Mouse (Mus musculus): ENCODE results near the gene Arid1b. TPM values are rescaled to one million over a fixed set of nuclear protein-coding genes. Genes with fewer than 3 reads are reported as not detected.

The Arid1b gene
- polyA plus RNA-seq, 1 experiment from 2014 or later, result 14.8 TPM

DNA sequence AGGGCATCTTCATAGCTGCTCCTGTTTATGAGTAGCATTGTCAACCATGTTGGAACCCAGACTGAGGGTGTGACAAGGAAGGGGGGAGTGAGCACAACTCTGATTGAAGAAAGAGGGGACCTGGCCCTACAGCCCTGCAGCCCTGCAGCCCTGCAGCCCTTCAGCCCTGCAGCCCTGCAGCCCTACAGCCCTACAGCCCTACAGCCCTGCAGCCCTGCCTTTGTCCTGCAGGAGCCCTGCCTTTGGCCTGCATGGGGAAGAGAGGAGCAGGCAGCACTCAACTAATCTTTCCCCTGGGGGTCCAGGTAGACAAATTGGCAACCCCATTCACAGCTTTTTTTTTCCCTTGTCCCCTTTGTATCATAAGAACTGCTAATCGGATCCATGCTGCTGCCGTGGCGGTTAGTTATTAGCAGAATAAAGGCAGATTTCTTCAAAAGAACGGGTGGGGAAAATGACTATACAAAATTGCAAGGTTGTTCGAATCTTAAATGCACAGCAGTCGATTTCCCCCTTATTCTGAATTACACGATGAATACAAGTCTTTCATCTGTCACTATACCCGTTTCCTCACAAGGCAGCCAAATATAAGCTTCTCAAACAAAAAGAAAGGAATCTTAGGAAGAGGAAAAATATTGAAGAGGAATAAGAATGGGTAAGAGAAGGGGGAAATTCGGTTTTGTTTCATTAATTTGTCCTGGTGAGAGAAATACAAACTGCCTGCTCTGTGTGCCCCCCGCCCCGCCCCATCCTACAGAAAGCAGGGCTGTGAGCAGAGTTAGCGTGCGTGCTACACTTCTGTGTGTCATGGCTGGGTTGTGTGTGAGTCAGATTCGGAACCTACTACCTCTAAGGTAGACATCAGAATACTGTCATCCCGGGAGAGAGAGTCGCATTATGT is 260.8 kb downstream of the Arid1b start:
- H3K27ac ChIP-seq, result peak overlapping the region; percentile 35
- no peak overlapping the region for H3K4me2 ChIP-seq (replicated peaks)
- H3K27me3 ChIP-seq, result peaks cover 9% of the 10 kb centered on the region; the same call in 1 of the 2 replicates
- no peaks in the 10 kb centered on the region for H3K9me3 ChIP-seq
- H3K4me1 ChIP-seq (replicated peaks), result peaks cover 31% of the 10 kb centered on the region
- ATAC-seq, result 0 out of 2 replicates have a peak, but pooled peaks have one; percentile 28
- H3K4me3 ChIP-seq (replicated peaks), result no peak overlapping the region
- H3K36me3 ChIP-seq, result no peaks in the 10 kb centered on the region
- H3K9ac ChIP-seq (replicated peaks), result peak overlapping the region; percentile 48; the same call in 1 of the 2 replicates
- WGBS, result 40% methylated on average over 16 of the region's 16 CpGs

- Histone ChIP-seq H3K27me3 (peaks cover 9% of the 10 kb centered on the region; the same call in 1 of the 2 replicates), H3K36me3 (no peaks in the 10 kb centered on the region), H3K4me2 (replicated peaks) (no peak overlapping the region), H3K4me3 (replicated peaks) (no peak overlapping the region), H3K4me1 (replicated peaks) (peaks cover 31% of the 10 kb centered on the region), H3K9me3 (no peaks in the 10 kb centered on the region), H3K9ac (replicated peaks) (no peak overlapping the region), H3K27ac (no peak overlapping the region)
- ATAC-seq, result no peak
- WGBS, result 90% methylated on average over 2 of the region's 2 CpGs
Measured at GRCm38 (mm10) chr17:5255618-5255933, 261.4 kb downstream of the Arid1b start.

DNA sequence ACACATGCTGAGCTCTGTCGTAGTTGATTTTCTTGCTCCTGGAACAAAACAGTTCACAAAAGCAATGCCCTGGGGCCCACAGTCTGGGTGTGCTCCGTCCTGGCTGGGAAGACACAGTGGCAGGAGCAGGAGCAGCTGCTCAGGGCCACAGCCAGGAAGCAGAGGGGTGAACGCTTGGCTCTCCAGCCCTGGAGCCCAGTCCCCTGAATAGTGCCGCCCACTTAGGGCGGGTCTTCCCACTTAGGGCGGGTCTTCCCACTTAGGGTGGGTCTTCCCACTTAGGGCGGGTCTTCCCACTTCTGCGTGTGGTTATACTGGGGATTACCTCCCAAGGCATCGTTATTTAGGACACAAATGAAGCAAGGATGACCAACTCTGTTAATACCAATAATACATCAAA is 264.8 kb downstream of the Arid1b start:
- no peak overlapping the region for H3K27ac ChIP-seq

GRCm38 (mm10) chr17:5261131-5261651 is 267.1 kb downstream of the Arid1b start:
- Histone ChIP-seq H3K27ac (no peak overlapping the region), H3K4me3 (replicated peaks) (no peak overlapping the region), H3K9ac (replicated peaks) (no peak overlapping the region), H3K36me3 (peaks cover 17% of the 10 kb centered on the region; the same call in 1 of the 2 replicates), H3K4me1 (replicated peaks) (peaks cover 22% of the 10 kb centered on the region), H3K27me3 (no peaks in the 10 kb centered on the region; the same call in 1 of the 2 replicates), H3K4me2 (replicated peaks) (no peak overlapping the region), H3K9me3 (no peaks in the 10 kb centered on the region)
- no peak for ATAC-seq
- whole genome bisulfite sequencing, result 85% methylated on average over 8 of the region's 8 CpGs

More for the DNA sequence above, 264.8 kb downstream of the Arid1b start:
- ATAC-seq, result 0 out of 2 replicates have a peak, but pooled peaks have one; percentile 26
- no peak overlapping the region for H3K9ac ChIP-seq (replicated peaks)
- no peaks in the 10 kb centered on the region for H3K9me3 ChIP-seq
- H3K36me3 ChIP-seq, result peaks cover 1% of the 10 kb centered on the region; the same call in 1 of the 2 replicates
- no peak overlapping the region for H3K4me3 ChIP-seq (replicated peaks)
- 59% methylated on average over 9 of the region's 9 CpGs for WGBS
- peaks cover 42% of the 10 kb centered on the region for H3K4me1 ChIP-seq (replicated peaks)
- no peak overlapping the region for H3K4me2 ChIP-seq (replicated peaks)
- peaks cover 3% of the 10 kb centered on the region; the same call in 1 of the 2 replicates for H3K27me3 ChIP-seq

DNA sequence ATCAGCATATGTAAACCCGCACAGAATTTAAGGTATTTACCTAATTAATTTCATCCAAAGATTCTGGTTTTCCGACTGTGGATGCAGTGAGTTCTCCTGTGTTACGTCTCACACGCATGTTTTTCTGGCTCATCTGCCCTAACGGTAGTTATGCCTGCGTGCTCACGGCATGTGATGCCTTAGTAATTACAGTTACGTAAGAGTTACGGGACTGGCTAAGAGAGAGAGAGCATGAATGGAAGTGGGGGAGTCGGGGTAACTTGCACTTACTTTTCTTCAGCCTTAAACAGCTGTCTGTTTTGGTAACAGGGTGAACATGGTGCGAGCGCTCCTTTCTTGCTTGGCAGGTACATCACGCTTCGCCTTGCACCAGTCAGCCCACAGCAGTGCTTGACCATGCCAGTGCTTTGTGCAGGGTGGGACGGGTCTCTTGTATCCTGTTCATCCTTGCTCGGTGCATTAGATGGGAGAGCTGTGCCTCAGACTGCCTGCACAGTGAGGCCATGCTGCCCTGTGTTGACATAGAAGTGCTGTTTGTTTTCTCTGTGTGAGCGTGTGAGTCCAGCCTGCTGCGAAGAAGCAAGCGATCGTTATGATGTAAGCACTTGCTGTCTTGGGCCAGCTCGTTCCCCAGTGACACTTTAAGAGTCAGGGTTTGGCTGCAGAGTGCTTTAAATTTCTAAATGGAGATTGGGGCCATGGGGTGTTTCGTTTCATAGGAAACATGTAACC is 267.9 kb downstream of the Arid1b start:
- Histone ChIP-seq H3K36me3 (peaks cover 18% of the 10 kb centered on the region; the same call in 1 of the 2 replicates), H3K27ac (no peak overlapping the region), H3K27me3 (no peaks in the 10 kb centered on the region; the same call in 1 of the 2 replicates), H3K4me1 (replicated peaks) (peaks cover 23% of the 10 kb centered on the region), H3K9me3 (no peaks in the 10 kb centered on the region), H3K9ac (replicated peaks) (no peak overlapping the region), H3K4me3 (replicated peaks) (no peak overlapping the region), H3K4me2 (replicated peaks) (no peak overlapping the region)
- ATAC-seq, result 0 out of 2 replicates have a peak, but pooled peaks have one; percentile 31
- WGBS, result 77% methylated on average over 22 of the region's 22 CpGs

DNA sequence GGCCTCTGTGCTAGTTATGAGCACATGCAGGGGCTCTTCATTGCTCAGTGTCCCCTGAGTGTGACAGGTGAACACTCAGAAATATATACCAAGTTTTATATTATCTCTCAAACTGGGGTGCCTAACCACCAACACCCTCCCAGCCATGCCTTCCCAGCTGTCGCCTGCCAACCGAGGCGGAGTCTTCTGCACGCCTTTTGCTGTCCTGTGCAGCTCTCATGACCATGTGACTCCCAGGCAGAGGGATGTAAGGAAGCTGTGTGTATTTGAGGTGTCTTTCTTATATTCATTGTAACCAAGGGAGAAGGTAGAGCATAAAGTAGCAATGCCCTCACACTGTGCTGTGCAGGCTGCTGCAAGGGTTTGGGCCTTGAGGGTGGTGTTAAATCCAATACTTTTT is 268.7 kb downstream of the Arid1b start:
- 72% methylated on average over 4 of the region's 4 CpGs for WGBS
- Histone ChIP-seq H3K4me2 (replicated peaks) (no peak overlapping the region), H3K9ac (replicated peaks) (no peak overlapping the region), H3K9me3 (no peaks in the 10 kb centered on the region), H3K36me3 (peaks cover 18% of the 10 kb centered on the region; the same call in 1 of the 2 replicates), H3K4me3 (replicated peaks) (no peak overlapping the region), H3K27me3 (no peaks in the 10 kb centered on the region; the same call in 1 of the 2 replicates), H3K27ac (no peak overlapping the region), H3K4me1 (replicated peaks) (peaks cover 30% of the 10 kb centered on the region)
- no peak for ATAC-seq

- H3K4me3 ChIP-seq (replicated peaks), result no peak overlapping the region
- H3K36me3 ChIP-seq, result peaks cover 23% of the 10 kb centered on the region; the same call in 1 of the 2 replicates
- no peaks in the 10 kb centered on the region for H3K9me3 ChIP-seq
- H3K9ac ChIP-seq (replicated peaks), result no peak overlapping the region
- H3K27ac ChIP-seq, result no peak overlapping the region
- H3K27me3 ChIP-seq, result no peaks in the 10 kb centered on the region
- WGBS, result 93% methylated on average over 3 of the region's 3 CpGs
- H3K4me1 ChIP-seq (replicated peaks), result peaks cover 42% of the 10 kb centered on the region
- ATAC-seq, result no peak
- no peak overlapping the region for H3K4me2 ChIP-seq (replicated peaks)
Measured at GRCm38 (mm10) chr17:5264783-5265182, 270.7 kb downstream of the Arid1b start.

- H3K9me3 ChIP-seq, result no peaks in the 10 kb centered on the region
- peaks cover 48% of the 10 kb centered on the region for H3K4me1 ChIP-seq (replicated peaks)
- H3K27ac ChIP-seq, result no peak overlapping the region
- H3K4me2 ChIP-seq (replicated peaks), result no peak overlapping the region
- H3K4me3 ChIP-seq (replicated peaks), result no peak overlapping the region
- no peaks in the 10 kb centered on the region for H3K27me3 ChIP-seq
- peaks cover 23% of the 10 kb centered on the region; the same call in 1 of the 2 replicates for H3K36me3 ChIP-seq
- ATAC-seq, result no peak
- 95% methylated on average over 6 of the region's 6 CpGs for WGBS
- H3K9ac ChIP-seq (replicated peaks), result no peak overlapping the region
Measured at GRCm38 (mm10) chr17:5265615-5266014, 271.5 kb downstream of the Arid1b start.

DNA sequence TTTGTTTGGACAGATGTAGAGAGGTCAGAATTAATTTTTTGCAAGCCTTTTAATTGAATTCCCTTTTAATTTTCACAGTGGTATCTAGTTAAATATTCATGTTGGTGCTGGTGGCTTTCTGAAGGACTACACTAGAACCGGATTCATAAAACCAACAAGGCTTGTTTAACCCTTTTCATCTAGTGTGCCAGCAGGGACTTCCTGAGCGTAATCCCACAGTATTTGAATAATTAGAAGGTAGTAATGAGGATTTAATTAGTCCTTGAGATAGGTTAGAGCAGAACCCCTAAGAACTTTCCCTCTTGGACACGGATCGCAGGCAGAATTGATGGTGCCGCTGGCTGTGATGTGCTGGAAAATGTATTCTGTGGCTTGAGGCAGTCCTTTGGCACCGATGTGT is 273.6 kb downstream of the Arid1b start:
- Histone ChIP-seq H3K4me1 (replicated peaks) (peaks cover 50% of the 10 kb centered on the region), H3K4me3 (replicated peaks) (no peak overlapping the region), H3K27me3 (no peaks in the 10 kb centered on the region), H3K4me2 (replicated peaks) (no peak overlapping the region), H3K27ac (peak overlapping the region; percentile 32; the same call in 1 of the 2 replicates), H3K9me3 (no peaks in the 10 kb centered on the region), H3K36me3 (peaks cover 23% of the 10 kb centered on the region; the same call in 1 of the 2 replicates), H3K9ac (replicated peaks) (no peak overlapping the region)
- no peak; the same call in 1 of the 2 replicates for ATAC-seq
- 62% methylated on average over 6 of the region's 6 CpGs for WGBS

DNA sequence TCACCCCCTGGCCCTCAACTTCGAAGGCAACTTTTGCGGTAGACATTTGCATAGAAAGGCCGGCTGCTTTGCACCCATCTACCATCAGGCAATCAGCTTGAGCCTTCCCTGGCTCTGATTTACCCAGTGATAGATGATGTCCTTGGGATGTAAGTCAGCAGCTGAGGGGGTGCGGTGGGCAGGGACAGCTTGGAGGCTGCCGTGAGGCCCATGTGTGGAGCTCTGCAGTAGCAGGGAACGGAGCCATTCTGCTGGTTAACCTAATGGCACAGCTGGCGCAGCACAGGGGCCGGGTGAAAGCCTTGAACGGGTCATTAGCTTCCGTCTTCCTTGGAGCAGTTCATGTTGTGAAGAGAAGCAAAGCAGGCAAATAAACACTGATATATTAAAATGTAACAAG is 275.2 kb downstream of the Arid1b start:
- Histone ChIP-seq H3K4me1 (replicated peaks) (peaks cover 48% of the 10 kb centered on the region), H3K27ac (0 out of 2 replicates have a peak overlapping the region, but pooled peaks have one; percentile 10), H3K27me3 (no peaks in the 10 kb centered on the region), H3K9me3 (no peaks in the 10 kb centered on the region), H3K36me3 (peaks cover 19% of the 10 kb centered on the region; the same call in 1 of the 2 replicates), H3K4me2 (replicated peaks) (no peak overlapping the region), H3K4me3 (replicated peaks) (no peak overlapping the region), H3K9ac (replicated peaks) (no peak overlapping the region)
- no peak for ATAC-seq
- 78% methylated on average over 10 of the region's 10 CpGs for WGBS

GRCm38 (mm10) chr17:5269774-5270173 is 275.6 kb downstream of the Arid1b start:
- H3K36me3 ChIP-seq, result peaks cover 15% of the 10 kb centered on the region; the same call in 1 of the 2 replicates
- H3K4me1 ChIP-seq (replicated peaks), result peaks cover 48% of the 10 kb centered on the region
- no peak overlapping the region for H3K9ac ChIP-seq (replicated peaks)
- H3K27me3 ChIP-seq, result no peaks in the 10 kb centered on the region
- H3K9me3 ChIP-seq, result no peaks in the 10 kb centered on the region
- 75% methylated on average over 16 of the region's 16 CpGs for WGBS
- no peak overlapping the region for H3K4me3 ChIP-seq (replicated peaks)
- H3K27ac ChIP-seq, result no peak overlapping the region
- no peak for ATAC-seq
- no peak overlapping the region for H3K4me2 ChIP-seq (replicated peaks)

Measured in midbrain, embryonic 13.5 days (tissue).